Mouse (Mus musculus): ENCODE results near the gene Vrtn. TPM values are rescaled to one million over a fixed set of nuclear protein-coding genes. Genes with fewer than 3 reads are reported as not detected.

Gene Vrtn
- polyA plus RNA-seq, 1 experiment, result 0.17 TPM

DNA sequence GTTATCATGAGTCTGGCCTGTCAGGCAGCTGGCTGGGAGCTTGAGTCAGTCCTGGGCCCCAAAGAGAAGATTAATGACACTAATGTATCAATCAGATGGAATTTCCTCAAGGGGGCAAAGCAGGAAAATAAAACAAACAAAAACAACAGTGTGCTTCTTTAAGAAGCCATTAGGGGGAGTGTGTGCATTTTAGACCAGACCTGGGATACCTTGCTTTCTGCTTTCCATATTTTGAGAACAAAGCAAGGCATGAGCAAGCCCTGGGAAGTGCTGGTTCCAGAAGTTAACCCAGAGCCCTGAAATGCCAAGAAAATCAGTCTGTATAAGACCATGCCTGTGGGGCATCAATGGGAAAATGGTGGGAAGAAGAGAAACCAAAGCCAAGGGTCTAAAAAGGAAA is 19.8 kb upstream of the Vrtn start:
- TF ChIP-seq CTCF (IDR thresholded peaks at IDR 0.05; ENCODE audit: extremely low read depth, insufficient read depth, low read length) (0 out of 2 replicates have a peak, but pooled peaks have one; percentile 0), POLR2A (IDR thresholded peaks at IDR 0.05; ENCODE audit: extremely low read depth, insufficient read depth, low read length) (no peak)
- no peak overlapping the region for H3K4me3 ChIP-seq (ENCODE audit: insufficient read depth, low read length)
- H3K4me1 ChIP-seq (ENCODE audit: control insufficient read depth, insufficient read depth, low read length), result no peaks in the 10 kb centered on the region
- no peak overlapping the region for H3K27ac ChIP-seq (ENCODE audit: insufficient read depth, low read length)

DNA sequence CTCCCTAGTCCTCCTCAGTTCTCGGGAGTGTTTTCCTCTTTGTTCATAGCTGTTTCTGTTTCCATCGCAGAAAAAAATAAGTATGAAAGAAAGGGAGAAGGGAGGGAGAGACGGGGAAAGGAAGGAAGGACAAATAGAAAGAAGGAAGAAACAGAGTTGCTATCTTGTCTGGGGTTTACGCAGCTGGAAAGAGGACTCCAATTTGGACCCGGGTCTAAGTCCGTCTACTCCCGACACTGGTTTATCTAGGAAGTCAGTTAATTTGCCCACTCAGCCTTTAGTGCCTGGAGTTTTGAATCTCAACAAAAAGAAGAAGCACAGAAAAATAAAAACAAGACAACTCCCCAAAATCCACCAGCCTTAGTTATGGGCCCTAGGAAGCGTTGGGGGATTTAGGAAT is 16.2 kb upstream of the Vrtn start:
- Histone ChIP-seq H3K4me1 (ENCODE audit: control insufficient read depth, insufficient read depth, low read length) (no peaks in the 10 kb centered on the region), H3K27ac (ENCODE audit: insufficient read depth, low read length) (no peak overlapping the region), H3K4me3 (ENCODE audit: insufficient read depth, low read length) (no peak overlapping the region)
- TF ChIP-seq CTCF (IDR thresholded peaks at IDR 0.05; ENCODE audit: extremely low read depth, insufficient read depth, low read length) (no peak), POLR2A (IDR thresholded peaks at IDR 0.05; ENCODE audit: extremely low read depth, insufficient read depth, low read length) (no peak)

DNA sequence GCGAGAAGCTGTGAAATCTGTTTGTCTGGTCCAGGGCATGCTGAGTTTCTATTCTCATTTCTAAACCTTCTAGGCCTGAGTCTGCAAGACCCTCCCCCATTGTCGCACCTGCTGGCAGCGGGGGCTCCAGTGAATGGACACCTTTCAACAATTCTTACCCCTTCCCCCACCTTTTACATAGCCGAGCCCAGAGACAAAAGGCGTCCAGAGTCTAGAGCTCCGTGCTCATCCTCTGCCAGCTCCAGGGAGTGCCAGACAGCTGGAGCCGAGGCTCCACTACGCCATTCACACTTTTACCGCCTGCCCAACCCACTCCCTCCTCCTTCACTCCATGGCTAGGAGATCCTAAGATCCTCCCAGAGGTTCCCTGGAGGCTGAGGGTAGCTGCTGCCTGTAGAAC is 15.7 kb upstream of the Vrtn start:
- Histone ChIP-seq H3K4me1 (ENCODE audit: control insufficient read depth, insufficient read depth, low read length) (no peaks in the 10 kb centered on the region), H3K27ac (ENCODE audit: insufficient read depth, low read length) (no peak overlapping the region), H3K4me3 (ENCODE audit: insufficient read depth, low read length) (no peak overlapping the region)
- no peak for TF ChIP-seq CTCF (IDR thresholded peaks at IDR 0.05; ENCODE audit: extremely low read depth, insufficient read depth, low read length)
- no peak for TF ChIP-seq POLR2A (IDR thresholded peaks at IDR 0.05; ENCODE audit: extremely low read depth, insufficient read depth, low read length)

DNA sequence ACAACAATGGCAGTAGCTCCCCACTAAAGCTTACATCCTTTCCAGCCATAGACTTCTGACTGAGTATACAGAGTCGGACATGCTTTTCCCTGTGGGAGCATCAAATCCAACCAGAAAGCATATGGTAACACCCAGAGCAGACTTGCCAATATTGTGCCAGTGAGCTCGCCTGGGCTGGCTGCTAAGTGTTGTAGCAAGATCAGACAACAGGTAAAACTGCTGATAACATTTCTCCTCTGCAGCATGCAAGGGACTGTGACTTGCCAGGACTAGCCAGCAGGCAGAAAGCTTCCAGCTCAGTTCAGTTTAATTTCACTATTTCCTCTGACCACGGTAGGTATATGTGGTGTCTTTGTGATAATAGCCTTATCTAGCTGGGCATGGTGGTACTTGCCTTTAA is 9.0 kb upstream of the Vrtn start:
- Histone ChIP-seq H3K4me1 (ENCODE audit: control insufficient read depth, insufficient read depth, low read length) (no peaks in the 10 kb centered on the region), H3K4me3 (ENCODE audit: insufficient read depth, low read length) (no peak overlapping the region), H3K27ac (ENCODE audit: insufficient read depth, low read length) (no peak overlapping the region)
- TF ChIP-seq POLR2A (IDR thresholded peaks at IDR 0.05; ENCODE audit: extremely low read depth, insufficient read depth, low read length) (no peak), CTCF (IDR thresholded peaks at IDR 0.05; ENCODE audit: extremely low read depth, insufficient read depth, low read length) (no peak)

DNA sequence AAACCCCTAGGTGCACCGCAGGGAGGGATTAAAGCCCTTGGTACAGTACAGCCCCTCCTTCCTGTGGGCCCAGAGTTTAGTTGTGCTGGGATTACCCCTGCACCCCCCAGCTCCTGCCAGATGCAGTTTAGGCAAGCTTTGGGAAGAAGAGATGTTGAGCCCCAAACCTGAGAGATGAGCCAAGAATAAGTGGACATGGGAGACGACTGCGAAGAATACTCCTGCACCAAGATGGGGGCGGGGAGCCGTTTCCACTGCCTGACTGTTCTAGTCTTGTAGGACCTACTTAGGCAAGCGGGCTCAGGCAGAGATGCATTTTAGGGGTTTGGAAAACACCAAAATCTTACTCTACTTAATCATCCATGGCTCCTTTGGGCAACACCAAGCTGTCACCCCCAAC is 566 bp upstream of the Vrtn start:
- Histone ChIP-seq H3K4me1 (ENCODE audit: control insufficient read depth, insufficient read depth, low read length) (no peaks in the 10 kb centered on the region), H3K27ac (ENCODE audit: insufficient read depth, low read length) (no peak overlapping the region), H3K4me3 (ENCODE audit: insufficient read depth, low read length) (no peak overlapping the region)
- no peak for TF ChIP-seq POLR2A (IDR thresholded peaks at IDR 0.05; ENCODE audit: extremely low read depth, insufficient read depth, low read length)
- no peak for TF ChIP-seq CTCF (IDR thresholded peaks at IDR 0.05; ENCODE audit: extremely low read depth, insufficient read depth, low read length)

DNA sequence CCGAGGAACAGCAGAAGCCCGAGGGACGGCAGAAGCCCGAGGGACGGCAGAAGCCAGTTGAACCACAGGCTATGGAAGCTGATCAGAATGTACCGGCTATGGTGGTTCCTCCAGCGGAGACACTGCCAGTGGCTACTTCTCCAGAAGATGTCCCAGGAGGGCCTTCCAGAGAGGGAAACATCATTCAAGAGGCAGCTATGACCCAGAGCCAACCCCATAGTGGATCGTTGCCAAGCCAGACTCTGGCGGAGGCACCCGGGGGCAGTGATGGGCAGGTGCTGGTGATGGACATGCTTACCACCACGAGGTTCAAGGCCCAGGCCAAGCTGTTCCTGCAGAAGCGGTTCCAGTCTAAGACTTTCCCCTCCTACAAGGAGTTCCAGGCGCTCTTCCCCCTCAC is 9.4 kb downstream of the Vrtn start:
- Histone ChIP-seq H3K4me1 (ENCODE audit: control insufficient read depth, insufficient read depth, low read length) (no peaks in the 10 kb centered on the region), H3K4me3 (ENCODE audit: insufficient read depth, low read length) (no peak overlapping the region), H3K27ac (ENCODE audit: insufficient read depth, low read length) (no peak overlapping the region)
- TF ChIP-seq POLR2A (IDR thresholded peaks at IDR 0.05; ENCODE audit: extremely low read depth, insufficient read depth, low read length) (no peak), CTCF (IDR thresholded peaks at IDR 0.05; ENCODE audit: extremely low read depth, insufficient read depth, low read length) (no peak)

DNA sequence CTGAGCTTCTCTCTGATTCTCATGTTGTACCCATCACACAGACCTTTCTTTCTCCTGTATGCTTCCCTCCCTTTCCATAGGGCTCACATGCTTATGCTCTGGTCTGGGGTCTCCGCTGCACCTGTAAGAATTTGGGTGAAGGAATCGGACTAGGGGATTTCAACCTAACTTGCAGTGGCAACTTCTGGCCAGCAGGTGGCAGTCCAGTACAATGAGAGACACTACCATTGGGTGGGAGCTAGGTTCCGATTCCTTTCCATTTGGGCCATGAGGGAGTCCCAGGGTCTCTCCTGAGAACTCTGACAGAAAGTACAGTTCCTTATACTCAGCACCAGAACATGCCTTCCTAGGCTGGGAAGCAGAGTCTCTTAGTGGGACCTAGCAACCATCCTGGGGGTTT is 13.1 kb downstream of the Vrtn start:
- H3K4me3 ChIP-seq (ENCODE audit: insufficient read depth, low read length), result no peak overlapping the region
- TF ChIP-seq CTCF (IDR thresholded peaks at IDR 0.05; ENCODE audit: extremely low read depth, insufficient read depth, low read length) (peak; percentile 97), POLR2A (IDR thresholded peaks at IDR 0.05; ENCODE audit: extremely low read depth, insufficient read depth, low read length) (no peak)
- H3K4me1 ChIP-seq (ENCODE audit: control insufficient read depth, insufficient read depth, low read length), result no peaks in the 10 kb centered on the region
- no peak overlapping the region for H3K27ac ChIP-seq (ENCODE audit: insufficient read depth, low read length)

DNA sequence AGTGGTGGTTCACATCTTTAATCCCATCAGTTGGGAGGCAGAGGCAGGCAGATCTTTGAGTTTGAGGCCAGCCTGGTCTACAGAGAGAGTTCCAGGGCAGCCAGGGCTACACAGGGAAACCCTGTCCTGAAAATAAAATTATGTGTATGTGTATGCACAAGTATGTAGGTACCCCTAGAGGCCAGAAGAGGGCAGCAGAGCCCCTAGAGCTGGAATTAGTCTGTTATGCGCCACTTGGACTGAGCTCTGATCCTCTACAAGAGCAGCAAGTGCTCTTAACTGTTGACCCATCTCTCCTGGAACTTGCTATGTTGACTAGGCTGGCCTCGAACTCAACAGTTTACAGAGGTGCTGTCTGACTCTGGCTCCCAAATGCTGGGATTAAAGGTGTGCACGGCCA is 29.7 kb downstream of the Vrtn start:
- no peak overlapping the region for H3K4me3 ChIP-seq (ENCODE audit: insufficient read depth, low read length)
- no peak overlapping the region for H3K27ac ChIP-seq (ENCODE audit: insufficient read depth, low read length)
- TF ChIP-seq CTCF (IDR thresholded peaks at IDR 0.05; ENCODE audit: extremely low read depth, insufficient read depth, low read length) (no peak), POLR2A (IDR thresholded peaks at IDR 0.05; ENCODE audit: extremely low read depth, insufficient read depth, low read length) (no peak)
- H3K4me1 ChIP-seq (ENCODE audit: control insufficient read depth, insufficient read depth, low read length), result no peaks in the 10 kb centered on the region; the same call in 1 of the 2 replicates

DNA sequence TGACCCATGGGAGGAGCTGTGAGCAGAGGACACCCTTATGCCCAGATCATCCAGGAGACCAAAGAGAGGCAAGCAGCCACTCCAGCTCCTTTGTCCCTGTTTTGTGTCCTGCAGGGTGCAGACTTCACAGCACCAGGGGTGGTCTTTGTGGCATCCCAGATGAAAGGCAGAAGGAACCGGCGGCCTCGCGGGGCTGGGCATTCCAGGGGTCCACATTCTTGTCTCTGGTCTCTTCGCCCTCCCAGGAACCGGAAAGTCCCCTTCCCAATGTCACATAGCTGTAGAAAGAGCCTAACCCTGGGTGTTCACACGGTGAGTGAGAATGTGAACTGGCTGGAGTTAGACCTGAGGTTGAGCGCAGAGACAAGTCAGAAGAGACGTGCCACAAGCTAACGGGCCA is 30.8 kb downstream of the Vrtn start:
- no peak overlapping the region for H3K27ac ChIP-seq (ENCODE audit: insufficient read depth, low read length)
- no peak for TF ChIP-seq CTCF (IDR thresholded peaks at IDR 0.05; ENCODE audit: extremely low read depth, insufficient read depth, low read length)
- no peak for TF ChIP-seq POLR2A (IDR thresholded peaks at IDR 0.05; ENCODE audit: extremely low read depth, insufficient read depth, low read length)
- H3K4me1 ChIP-seq (ENCODE audit: control insufficient read depth, insufficient read depth, low read length), result no peaks in the 10 kb centered on the region; the same call in 1 of the 2 replicates
- no peak overlapping the region for H3K4me3 ChIP-seq (ENCODE audit: insufficient read depth, low read length)

DNA sequence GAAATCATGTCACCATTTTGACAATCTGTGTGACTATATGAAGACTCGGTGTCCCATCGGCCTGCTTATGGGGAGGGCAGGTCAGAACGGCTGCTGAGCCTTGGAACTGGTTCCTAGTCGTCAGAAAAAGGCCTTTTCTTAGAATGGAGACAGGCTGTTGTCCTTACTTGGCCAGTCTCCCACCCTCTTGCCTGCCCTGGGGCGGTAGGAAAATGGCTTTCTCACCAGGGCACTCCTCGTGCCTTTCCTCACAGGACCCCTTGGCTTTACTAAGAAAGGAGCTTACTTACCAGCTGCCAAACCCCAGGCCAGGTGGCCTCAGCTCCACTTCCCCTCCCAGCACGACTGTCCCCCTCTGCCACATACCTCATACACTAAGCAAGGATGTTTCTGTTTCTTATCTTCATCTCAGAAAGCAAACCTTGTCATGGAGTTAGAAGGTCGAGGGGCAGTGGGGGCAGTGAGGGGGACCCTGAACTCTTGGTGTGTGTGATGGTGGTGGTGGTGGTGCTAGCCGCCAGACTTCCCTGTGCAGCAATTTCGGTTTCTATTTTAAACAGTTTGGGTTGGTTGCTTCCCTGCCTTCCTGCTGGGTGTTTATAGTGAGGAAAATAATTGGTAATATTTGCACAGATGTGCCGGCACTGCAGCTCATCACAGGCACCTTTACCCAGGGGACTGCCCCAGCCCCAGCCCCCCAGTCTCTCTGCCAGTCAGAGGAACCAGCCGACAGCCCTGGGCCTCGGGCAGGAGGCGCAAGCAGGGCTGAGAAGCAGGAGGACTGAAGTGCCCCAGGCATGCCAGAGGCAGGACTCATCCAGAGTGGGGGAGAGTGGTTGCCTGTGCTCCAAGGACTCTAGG is 34.1 kb downstream of the Vrtn start:
- TF ChIP-seq CTCF (IDR thresholded peaks at IDR 0.05; ENCODE audit: extremely low read depth, insufficient read depth, low read length) (no peak), POLR2A (IDR thresholded peaks at IDR 0.05; ENCODE audit: extremely low read depth, insufficient read depth, low read length) (no peak)
- Histone ChIP-seq H3K27ac (ENCODE audit: insufficient read depth, low read length) (no peak overlapping the region; the same call in 1 of the 2 replicates), H3K4me1 (ENCODE audit: control insufficient read depth, insufficient read depth, low read length) (no peaks in the 10 kb centered on the region; the same call in 1 of the 2 replicates), H3K4me3 (ENCODE audit: insufficient read depth, low read length) (no peak overlapping the region)
